Mouse (Mus musculus) lung, postnatal 0 days (tissue): ENCODE data around the gene Atp13a3.

Experiments used
- CTCF ChIP-seq: IDR thresholded peaks from 2 replicates; pipeline ENCODE4 v1.5.1; 2016; ENCODE audit warnings: antibody characterized with exemption, mild to moderate bottlenecking
- EP300 ChIP-seq: IDR thresholded peaks from 2 replicates; pipeline ENCODE4 v1.6.1; 2016; ENCODE audit warnings: antibody characterized with exemption, mild to moderate bottlenecking, control low read depth

DNA sequence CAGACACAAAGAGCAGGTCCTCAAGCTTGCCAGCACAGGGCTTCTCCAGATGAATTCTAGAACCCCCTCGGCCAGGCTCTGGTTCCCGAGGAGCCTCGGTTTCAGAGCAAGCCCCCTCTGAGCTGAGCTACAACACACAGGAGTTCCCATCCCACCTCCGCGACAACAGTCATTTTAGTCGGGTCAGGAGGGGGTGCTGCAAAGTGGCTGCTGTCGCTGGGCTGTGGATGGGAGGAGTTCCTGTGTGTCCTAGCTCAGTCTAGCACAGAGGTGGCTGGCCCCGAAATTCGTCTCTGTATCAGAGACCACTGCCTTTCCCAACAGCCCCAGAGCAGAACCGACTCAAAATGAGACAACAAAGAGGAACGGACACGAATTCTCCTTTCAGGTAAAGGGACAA, 98.5 kb downstream of the Atp13a3 start:
- TF ChIP-seq CTCF (no peak), EP300 (no peak)
